Mouse (Mus musculus) embryonic facial prominence, embryonic 12.5 days (tissue): Measurements from ENCODE around the gene Oog1. TPM values are rescaled to one million over a fixed set of nuclear protein-coding genes. Genes with fewer than 3 reads are reported as not detected.
"Not testable (repeated sequence)": the region's sequence is repeated elsewhere in the genome, so short reads cannot be mapped to it uniquely, and the experiment has no call there.

Experiments used
- ATAC-seq: fragments of 200-750 bp; cut with Nextera tagmentation; 2 replicates; pipeline ENCODE4 v1.8.0; 2017; ENCODE audit not compliant: insufficient number of reproducible peaks, insufficient read depth, low FRiP score, low TSS enrichment
- H3K27ac ChIP-seq: fragments of 300-500 bp; sonication (generic); 2 replicates; pipeline ENCODE4 v1.5.1; 2016; ENCODE audit warnings: mild to moderate bottlenecking
- H3K27me3 ChIP-seq: fragments of 300-500 bp; sonication (generic); 2 replicates; pipeline ENCODE4 v1.6.1; 2016; ENCODE audit warnings: mild to moderate bottlenecking, moderate library complexity
- H3K36me3 ChIP-seq: fragments of 300-500 bp; sonication (generic); 2 replicates; pipeline ENCODE4 v1.6.1; 2016; ENCODE audit warnings: mild to moderate bottlenecking
- H3K4me1 ChIP-seq: fragments of 300-500 bp; sonication (generic); 2 replicates; pipeline ENCODE4 v1.6.1; 2016
- H3K4me2 ChIP-seq: fragments of 300-500 bp; sonication (generic); replicated peaks from 2 replicates; pipeline ENCODE4 v1.6.1; 2016; ENCODE audit warnings: mild to moderate bottlenecking, moderate library complexity
- H3K4me3 ChIP-seq: fragments of 300-500 bp; sonication (generic); 2 replicates; pipeline ENCODE4 v1.5.1; 2016; ENCODE audit warnings: mild to moderate bottlenecking
- H3K9ac ChIP-seq: fragments of 300-500 bp; sonication (generic); 2 replicates; pipeline ENCODE4 v1.6.1; 2016; ENCODE audit warnings: mild to moderate bottlenecking, moderate library complexity
- H3K9me3 ChIP-seq: fragments of 300-500 bp; sonication (generic); 2 replicates; pipeline ENCODE4 v1.6.1; 2016; ENCODE audit warnings: mild to moderate bottlenecking, moderate library complexity
- WGBS: fragments of 180-500 bp; shearing (Covaris S2); methylation state at CpG from one replicate; pipeline ENCODE4 v1.1.7; 2016; 5-methylcytosine and 5-hydroxymethylcytosine counted together
- polyA plus RNA-seq: library from polyadenylated mRNA; unstranded; fragments of >200 nt; fragmentation: Nextera tagmentation; extraction: Ambion mirVana; gene quantifications from 2 replicates; pipeline ENCODE4 v1.2.1, GENCODE M21; 2016

The Oog1 gene
- not detected in 2 replicates for polyA plus RNA-seq

- H3K9me3 ChIP-seq, H3K4me3 ChIP-seq, H3K27ac ChIP-seq, ATAC-seq, H3K27me3 ChIP-seq, H3K9ac ChIP-seq, H3K4me1 ChIP-seq, H3K4me2 ChIP-seq, H3K36me3 ChIP-seq: not testable (repeated sequence)
- 62% methylated on average over 1 of the region's 2 CpGs for WGBS
Observed at GRCm38 (mm10) chr12:87602388-87602787, at the start of gene Oog1. TSS of gene Oog1 (plus strand) at chr12:87602688.

- H3K36me3 ChIP-seq, H3K27me3 ChIP-seq, H3K4me2 ChIP-seq, H3K4me1 ChIP-seq, H3K4me3 ChIP-seq, H3K9ac ChIP-seq, H3K27ac ChIP-seq, ATAC-seq, H3K9me3 ChIP-seq: not testable (repeated sequence)
- WGBS, result 4% methylated on average over 2 of the region's 2 CpGs
Observed at GRCm38 (mm10) chr12:87601388-87601787, 1.1 kb upstream of the Oog1 start.

DNA sequence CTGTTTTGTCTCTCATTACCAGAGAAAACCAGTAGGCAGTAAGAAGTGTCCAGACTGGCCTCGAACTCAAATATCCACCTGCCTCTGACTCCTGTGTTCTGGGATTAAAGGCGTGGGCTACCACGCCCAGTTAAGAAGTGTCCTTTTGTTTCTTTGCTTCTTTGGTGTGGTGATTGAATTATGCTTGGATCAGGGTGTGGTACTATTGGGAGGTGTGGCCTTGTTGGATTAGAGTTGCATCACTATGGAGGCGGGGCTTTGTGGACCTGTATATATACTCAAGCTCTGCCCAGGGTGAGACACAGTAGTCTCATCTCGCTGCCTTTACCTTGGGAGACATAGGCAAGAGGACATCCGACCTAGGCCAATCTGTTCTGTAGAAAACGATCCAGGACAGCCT, 16.1 kb downstream of the Oog1 start, which contains the start of gene Gm4027:
TSS of gene Gm4027 (plus strand) at position 301 of the 400 bp plus-strand sequence.
- not testable (repeated sequence) for H3K4me1 ChIP-seq, ATAC-seq, H3K27ac ChIP-seq, H3K36me3 ChIP-seq, H3K27me3 ChIP-seq, H3K9me3 ChIP-seq, H3K4me2 ChIP-seq, H3K9ac ChIP-seq, H3K4me3 ChIP-seq
- 84% methylated on average over 6 of the region's 7 CpGs for WGBS

GRCm38 (mm10) chr12:87644520-87644919, 42.0 kb downstream of the Oog1 start, which contains the start of gene Gm16381:
TSS of gene Gm16381 (minus strand) at chr12:87644620.
- H3K27ac ChIP-seq, H3K36me3 ChIP-seq, H3K27me3 ChIP-seq, ATAC-seq, H3K4me2 ChIP-seq, H3K4me1 ChIP-seq, H3K4me3 ChIP-seq, H3K9me3 ChIP-seq, H3K9ac ChIP-seq: not testable (repeated sequence)
- 85% methylated on average over 2 of the region's 2 CpGs for WGBS

DNA sequence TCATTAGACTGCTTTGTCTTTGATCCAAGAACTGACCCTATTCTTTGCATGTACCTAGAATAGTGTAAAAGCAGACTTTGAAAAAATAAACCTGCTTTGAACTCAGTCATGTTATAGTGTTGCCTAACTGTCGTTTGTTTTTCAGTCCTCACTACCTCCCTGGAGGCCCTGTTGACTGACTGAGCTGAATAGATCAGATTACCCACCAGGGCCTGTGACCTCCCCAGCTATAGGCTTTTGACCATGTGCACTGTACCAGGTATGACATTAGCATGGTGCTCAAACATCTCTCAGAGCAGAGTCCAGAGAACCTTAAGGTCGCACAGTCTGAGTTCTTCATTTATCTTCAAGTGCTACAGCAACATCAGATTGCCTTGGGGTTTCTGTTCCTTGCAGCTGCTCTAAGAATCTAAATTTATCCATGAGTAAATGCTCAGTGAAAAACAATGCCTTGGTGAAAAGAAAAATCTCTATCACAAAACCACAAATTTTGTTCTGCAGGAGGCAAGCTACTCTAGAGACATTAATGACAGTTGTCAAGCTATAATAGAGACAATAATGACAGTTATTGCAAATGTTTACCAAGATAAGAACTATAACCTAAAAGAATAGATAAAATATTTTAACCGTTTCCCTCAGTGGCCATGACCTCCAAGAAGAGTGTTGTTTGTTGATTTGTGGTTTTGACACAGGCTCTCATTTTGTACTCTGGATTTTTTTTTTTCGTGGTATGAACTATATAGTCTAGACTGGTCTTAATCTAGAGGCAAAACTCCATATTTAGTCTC, 50.6 kb downstream of the Oog1 start:
- 66% methylated on average over 2 of the region's 4 CpGs for WGBS
- not testable (repeated sequence) for ATAC-seq

More for the DNA sequence above, 50.6 kb downstream of the Oog1 start:
- not testable (repeated sequence) for H3K4me2 ChIP-seq, H3K9ac ChIP-seq, H3K4me3 ChIP-seq, H3K36me3 ChIP-seq, H3K4me1 ChIP-seq, H3K9me3 ChIP-seq, H3K27ac ChIP-seq, H3K27me3 ChIP-seq

Other genes with a start within 250 kb of the Oog1 start
- 66.4 and 74.9 TPM in 2 replicates for gene Sptlc2, start 214.3 kb upstream of the Oog1 start, polyA plus RNA-seq
- 278 and 300 TPM in 2 replicates for gene Slirp, start 158.8 kb upstream of the Oog1 start, polyA plus RNA-seq
- gene Alkbh1, start 158.7 kb upstream of the Oog1 start, polyA plus RNA-seq, result 73.2 and 76.0 TPM in 2 replicates
- 142 and 147 TPM in 2 replicates for gene Snw1, start 130.4 kb upstream of the Oog1 start, polyA plus RNA-seq
- gene Gm5788, start 108.0 kb upstream of the Oog1 start, polyA plus RNA-seq, result not detected in 2 replicates
- not detected in 2 replicates for gene Gm8300, start 88.4 kb upstream of the Oog1 start, polyA plus RNA-seq
- not detected in 2 replicates for gene Gm4027, start 16.2 kb downstream of the Oog1 start, polyA plus RNA-seq
- gene Gm16381, start 41.9 kb downstream of the Oog1 start, polyA plus RNA-seq, result not detected in 2 replicates
- not detected in 2 replicates for gene Gm21319, start 173.1 kb downstream of the Oog1 start, polyA plus RNA-seq
- gene Gm21936, start 192.8 kb downstream of the Oog1 start, polyA plus RNA-seq, result not detected in 2 replicates
- not detected in 2 replicates for gene BB287469, start 213.9 kb downstream of the Oog1 start, polyA plus RNA-seq
- gene Gm2001, start 239.7 kb downstream of the Oog1 start, polyA plus RNA-seq, result not detected in 2 replicates